Mouse (Mus musculus) embryonic facial prominence, embryonic 10.5 days (tissue): Measurements from ENCODE around the gene Nt5c3. TPM values are rescaled to one million over a fixed set of nuclear protein-coding genes. Genes with fewer than 3 reads are reported as not detected.
"Not testable (repeated sequence)": the region's sequence is repeated elsewhere in the genome, so short reads cannot be mapped to it uniquely, and the experiment has no call there.

Source experiments
- DNase-seq: peaks from one replicate; pipeline ENCODE4 v3.0.0-alpha.2; 2017; ENCODE audit warnings: low spot score
- H3K27ac ChIP-seq: fragments of 300-500 bp; sonication (generic); replicated peaks from 2 replicates; pipeline ENCODE4 v1.5.1; 2016; ENCODE audit warnings: mild to moderate bottlenecking
- H3K27me3 ChIP-seq: fragments of 300-500 bp; sonication (generic); replicated peaks from 2 replicates; pipeline ENCODE4 v1.6.1; 2016; ENCODE audit warnings: low read depth, mild to moderate bottlenecking; ENCODE audit not compliant: poor library complexity, severe bottlenecking
- H3K36me3 ChIP-seq: fragments of 300-500 bp; sonication (generic); replicated peaks from 2 replicates; pipeline ENCODE4 v1.6.1; 2016; ENCODE audit warnings: mild to moderate bottlenecking, moderate library complexity
- H3K4me1 ChIP-seq: fragments of 300-500 bp; sonication (generic); 2 replicates; pipeline ENCODE4 v1.6.1; 2016
- H3K4me3 ChIP-seq: fragments of 300-500 bp; sonication (generic); 2 replicates; pipeline ENCODE4 v1.5.1; 2016; ENCODE audit warnings: mild to moderate bottlenecking, moderate library complexity
- H3K9me3 ChIP-seq: fragments of 300-500 bp; sonication (generic); 2 replicates; pipeline ENCODE4 v1.6.1; 2016; ENCODE audit warnings: mild to moderate bottlenecking
- WGBS: fragments of 180-500 bp; shearing (Covaris S2); methylation state at CpG from one replicate; pipeline ENCODE4 v1.1.7; 2016; 5-methylcytosine and 5-hydroxymethylcytosine counted together
- polyA plus RNA-seq: library from polyadenylated mRNA; unstranded; fragments of >200 nt; fragmentation: Nextera tagmentation; extraction: Ambion mirVana; gene quantifications from 2 replicates; pipeline ENCODE4 v1.2.1, GENCODE M21; 2016

Gene Nt5c3
- polyA plus RNA-seq, 1 experiment from 2014 or later, result 57.4 TPM

DNA sequence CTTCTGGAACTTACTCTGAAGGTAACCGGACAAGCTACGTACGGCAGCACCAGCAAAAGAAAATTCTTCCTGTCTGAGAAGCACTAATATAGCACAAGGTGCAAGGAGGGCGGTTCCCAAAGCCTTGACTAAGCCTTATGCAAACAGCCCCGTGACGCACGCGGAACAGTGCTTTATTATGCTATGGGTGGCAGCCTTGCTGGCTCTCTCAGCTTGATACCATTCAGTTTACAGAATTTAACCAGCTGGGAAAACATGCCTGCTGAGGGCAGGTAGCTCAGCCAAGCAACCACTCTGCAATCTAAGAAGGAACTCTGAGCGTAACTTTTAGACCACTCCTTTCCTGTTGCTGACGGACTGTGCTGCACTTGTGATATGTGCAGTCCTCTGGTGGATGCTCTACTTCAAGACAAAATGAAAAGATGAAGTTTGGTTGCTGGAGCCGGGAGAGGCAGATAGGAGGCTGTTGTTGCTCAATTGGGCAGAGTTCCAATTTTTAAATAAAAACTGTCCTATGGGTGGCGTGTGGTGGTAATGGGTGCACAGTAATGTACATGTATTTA is 21.8 kb downstream of the Nt5c3 start:
- Histone ChIP-seq H3K27ac (no peak overlapping the region), H3K4me1 (peaks cover 10% of the 10 kb centered on the region), H3K9me3 (no peaks in the 10 kb centered on the region), H3K27me3 (no peaks in the 10 kb centered on the region), H3K36me3 (no peaks in the 10 kb centered on the region), H3K4me3 (no peak overlapping the region)
- WGBS, result 34% methylated on average over 12 of the region's 12 CpGs
- no peak for DNase-seq

DNA sequence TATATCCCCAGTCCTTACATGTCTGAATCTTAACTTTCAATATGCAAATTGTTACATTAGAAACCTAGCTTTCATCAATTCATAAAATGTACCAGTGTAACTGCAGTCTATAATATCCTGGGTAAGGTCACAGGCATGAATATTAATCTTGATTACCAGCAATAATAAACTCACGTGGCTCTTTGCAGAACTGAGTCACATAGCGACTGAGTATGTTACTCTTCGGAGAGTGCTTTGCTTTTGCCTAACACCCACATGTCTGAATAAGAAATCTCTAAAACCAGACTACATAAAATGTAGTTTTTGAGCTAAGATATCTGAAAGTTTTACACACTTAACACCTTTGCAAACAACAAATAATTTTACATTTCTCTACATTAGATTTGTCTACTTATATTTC is 22.4 kb downstream of the Nt5c3 start:
- Histone ChIP-seq H3K27ac (no peak overlapping the region), H3K9me3 (no peaks in the 10 kb centered on the region), H3K27me3 (no peaks in the 10 kb centered on the region), H3K4me1 (peaks cover 10% of the 10 kb centered on the region), H3K4me3 (no peak overlapping the region), H3K36me3 (no peaks in the 10 kb centered on the region)
- WGBS, result 75% methylated on average over 3 of the region's 3 CpGs
- DNase-seq, result no peak

DNA sequence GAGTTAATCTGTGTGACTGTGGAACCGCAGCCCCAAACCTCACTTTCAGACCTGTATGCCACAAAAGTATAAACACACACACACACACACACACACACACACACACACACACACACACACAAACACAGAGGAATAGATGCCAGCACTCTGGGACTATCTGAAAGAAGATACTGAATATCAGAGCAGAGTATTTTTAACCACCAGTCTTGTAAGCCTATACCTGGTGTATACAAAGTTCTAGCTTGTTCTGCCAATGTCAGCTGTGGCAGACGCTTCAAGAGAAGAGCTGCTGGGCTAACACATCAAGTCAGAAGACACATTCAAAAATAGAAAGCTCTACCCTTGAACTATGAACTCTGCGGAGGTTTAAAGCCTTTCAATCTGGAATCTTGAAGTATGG is 24.1 kb downstream of the Nt5c3 start:
- no peaks in the 10 kb centered on the region for H3K36me3 ChIP-seq
- H3K9me3 ChIP-seq, result no peaks in the 10 kb centered on the region
- 91% methylated on average over 3 of the region's 3 CpGs for WGBS
- H3K4me1 ChIP-seq, result peaks cover 10% of the 10 kb centered on the region
- DNase-seq, result no peak
- no peak overlapping the region for H3K27ac ChIP-seq
- H3K4me3 ChIP-seq, result no peak overlapping the region
- H3K27me3 ChIP-seq, result no peaks in the 10 kb centered on the region

DNA sequence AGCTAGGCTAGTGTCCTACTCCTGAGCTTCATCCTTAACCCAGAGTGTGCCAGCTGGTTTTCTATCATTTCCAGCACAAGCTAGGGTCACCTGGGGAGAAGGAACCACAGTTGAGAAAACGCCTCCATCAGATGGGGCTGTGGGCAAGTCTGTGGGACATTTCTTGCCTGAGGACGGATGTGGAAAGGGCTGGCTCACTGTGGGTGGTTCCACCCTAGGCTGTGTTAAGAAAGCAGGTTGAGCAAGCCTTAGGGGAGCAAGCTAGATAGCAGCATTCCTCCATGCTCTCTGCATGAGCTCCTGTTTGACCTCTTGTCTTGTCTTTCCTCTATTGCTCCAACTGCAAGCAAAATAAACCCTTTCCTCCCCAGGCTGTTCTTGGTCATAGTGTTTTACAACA is 33.0 kb downstream of the Nt5c3 start:
- WGBS, result 78% methylated on average over 2 of the region's 2 CpGs

DNA sequence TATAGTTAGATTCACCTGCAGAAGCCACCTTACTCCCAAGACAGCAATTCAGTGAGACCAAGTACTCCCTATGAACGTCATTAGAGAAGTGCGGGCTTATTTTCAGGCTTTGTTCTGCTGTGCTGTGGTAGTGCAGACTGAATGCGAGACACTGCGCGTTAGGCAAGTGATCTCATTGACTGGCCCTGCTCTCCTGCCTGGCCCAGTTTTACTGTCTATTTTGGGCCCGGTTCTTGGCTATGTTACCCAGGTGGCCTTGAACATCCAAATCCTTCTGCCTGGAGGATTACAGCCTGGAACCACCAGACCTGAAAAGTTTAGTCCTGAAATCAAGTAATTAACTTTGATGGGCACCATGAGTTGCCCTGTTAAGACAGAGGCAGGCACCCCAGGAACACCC is 35.2 kb downstream of the Nt5c3 start:
- WGBS, result 90% methylated on average over 6 of the region's 6 CpGs
- DNase-seq, result no peak

More for the DNA sequence above, 33.0 kb downstream of the Nt5c3 start:
- DNase-seq, result no peak
- H3K4me1 ChIP-seq, result no peaks in the 10 kb centered on the region
- H3K27ac ChIP-seq, result no peak overlapping the region
- no peaks in the 10 kb centered on the region for H3K9me3 ChIP-seq
- no peaks in the 10 kb centered on the region for H3K27me3 ChIP-seq
- no peak overlapping the region for H3K4me3 ChIP-seq
- peaks cover 52% of the 10 kb centered on the region for H3K36me3 ChIP-seq

DNA sequence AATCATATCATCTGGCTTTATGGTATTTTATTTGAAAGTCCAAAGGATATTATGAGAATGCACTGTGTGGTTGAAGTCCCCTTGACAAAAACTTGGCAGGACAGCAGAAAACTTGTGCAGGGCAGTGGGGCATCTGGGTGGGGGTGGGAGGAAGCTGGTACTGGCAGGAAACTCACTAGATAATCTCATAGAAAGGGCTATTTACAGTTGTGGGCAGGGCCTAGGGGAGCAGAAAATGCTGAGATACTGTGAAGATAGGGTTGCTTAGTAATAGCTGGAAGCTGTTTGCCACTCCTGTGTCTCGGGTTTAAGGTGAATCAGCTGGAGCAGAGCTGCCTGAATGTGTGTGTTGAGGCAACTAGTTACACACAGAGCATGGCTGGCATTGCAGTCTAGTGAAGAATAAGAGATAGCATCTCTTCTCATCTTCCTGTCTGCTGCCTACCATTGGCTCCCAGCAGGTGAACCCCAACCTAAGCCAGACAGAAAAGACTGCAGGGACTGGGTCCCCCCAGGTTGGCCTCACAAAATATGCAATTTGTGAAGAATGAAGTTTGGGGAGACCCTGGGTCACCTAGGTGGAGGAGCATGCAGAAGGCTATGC is 44.3 kb downstream of the Nt5c3 start:
- H3K9me3 ChIP-seq, result no peaks in the 10 kb centered on the region
- no peaks in the 10 kb centered on the region for H3K4me1 ChIP-seq
- H3K4me3 ChIP-seq, result no peak overlapping the region
- no peaks in the 10 kb centered on the region for H3K27me3 ChIP-seq
- WGBS, result 71% methylated on average over 1 of the region's 1 CpGs
- no peak for DNase-seq
- no peak overlapping the region for H3K27ac ChIP-seq
- H3K36me3 ChIP-seq, result peaks cover 82% of the 10 kb centered on the region

More for the DNA sequence above, 35.2 kb downstream of the Nt5c3 start:
- peaks cover 63% of the 10 kb centered on the region for H3K36me3 ChIP-seq
- no peak overlapping the region for H3K27ac ChIP-seq
- H3K4me1 ChIP-seq, result no peaks in the 10 kb centered on the region
- H3K9me3 ChIP-seq, result no peaks in the 10 kb centered on the region
- no peak overlapping the region for H3K4me3 ChIP-seq
- no peaks in the 10 kb centered on the region for H3K27me3 ChIP-seq

DNA sequence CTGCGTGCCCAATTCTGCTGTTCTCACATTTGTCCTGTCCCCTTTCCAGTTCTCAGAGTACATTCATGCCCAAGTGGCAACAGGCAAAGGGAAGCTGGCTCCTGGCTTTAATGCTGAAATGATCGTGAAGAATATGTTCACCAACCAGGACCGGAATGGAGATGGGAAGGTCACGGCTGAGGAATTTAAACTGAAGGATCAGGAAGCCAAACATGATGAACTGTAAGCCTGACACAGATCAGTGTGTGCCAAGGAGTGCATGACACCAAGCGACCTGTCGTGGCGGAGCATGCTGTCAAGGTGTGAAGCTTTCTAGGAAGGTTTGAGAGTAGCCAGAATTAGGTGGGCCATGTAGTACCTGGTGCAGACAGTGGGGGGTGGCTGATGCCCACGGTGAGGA is 45.7 kb downstream of the Nt5c3 start:
- WGBS, result 94% methylated on average over 8 of the region's 8 CpGs
- Histone ChIP-seq H3K4me3 (no peak overlapping the region), H3K4me1 (no peaks in the 10 kb centered on the region), H3K9me3 (no peaks in the 10 kb centered on the region), H3K27me3 (no peaks in the 10 kb centered on the region), H3K27ac (no peak overlapping the region), H3K36me3 (peaks cover 75% of the 10 kb centered on the region)
- DNase-seq, result no peak

DNA sequence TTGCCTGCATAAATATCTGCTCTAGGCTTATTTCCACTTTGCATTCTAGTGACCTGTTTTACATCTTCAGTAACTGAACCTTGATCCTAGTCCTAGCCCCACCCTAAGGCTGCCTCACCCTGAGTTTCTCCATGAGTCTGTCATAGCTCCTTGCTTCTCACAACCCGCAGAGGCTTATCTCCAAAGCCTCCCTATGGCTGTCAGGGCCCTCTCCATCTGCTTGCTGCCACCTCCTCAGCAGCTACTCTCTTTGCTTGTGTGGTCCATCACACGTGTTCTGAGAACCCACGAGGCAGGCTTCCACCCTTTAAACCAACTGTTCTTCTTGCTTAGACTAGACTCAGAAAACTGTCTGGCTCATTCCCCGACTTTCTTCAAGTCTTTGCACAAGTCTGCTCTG is 46.9 kb downstream of the Nt5c3 start:
- Histone ChIP-seq H3K36me3 (peaks cover 65% of the 10 kb centered on the region), H3K27ac (no peak overlapping the region), H3K4me1 (no peaks in the 10 kb centered on the region), H3K4me3 (no peak overlapping the region), H3K27me3 (no peaks in the 10 kb centered on the region), H3K9me3 (no peaks in the 10 kb centered on the region)
- 89% methylated on average over 4 of the region's 4 CpGs for WGBS
- DNase-seq, result no peak

DNA sequence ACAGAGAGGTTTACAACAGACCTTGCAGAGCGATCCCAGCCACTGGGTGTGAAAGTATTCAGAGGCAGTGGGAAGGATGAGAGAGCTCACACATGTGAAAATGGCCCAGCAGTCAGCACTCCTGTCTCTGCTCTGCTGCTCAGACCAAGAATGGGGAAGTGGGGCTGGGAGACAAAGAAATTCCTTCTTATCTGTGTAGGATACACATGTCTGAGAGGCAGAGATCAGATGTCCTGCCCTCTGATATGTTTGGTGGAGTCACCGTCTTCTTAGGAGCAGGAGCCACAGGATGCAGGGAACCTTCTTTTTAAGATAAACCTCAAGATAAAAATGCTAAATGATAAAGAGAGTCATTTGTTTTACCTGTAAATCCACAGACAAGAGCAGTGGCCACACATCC is 53.7 kb downstream of the Nt5c3 start:
- Histone ChIP-seq H3K27me3 (no peaks in the 10 kb centered on the region), H3K36me3 (peaks cover 44% of the 10 kb centered on the region), H3K9me3 (no peaks in the 10 kb centered on the region), H3K4me3 (no peak overlapping the region), H3K4me1 (no peaks in the 10 kb centered on the region), H3K27ac (no peak overlapping the region)
- WGBS, result 82% methylated on average over 2 of the region's 2 CpGs
- DNase-seq, result no peak

DNA sequence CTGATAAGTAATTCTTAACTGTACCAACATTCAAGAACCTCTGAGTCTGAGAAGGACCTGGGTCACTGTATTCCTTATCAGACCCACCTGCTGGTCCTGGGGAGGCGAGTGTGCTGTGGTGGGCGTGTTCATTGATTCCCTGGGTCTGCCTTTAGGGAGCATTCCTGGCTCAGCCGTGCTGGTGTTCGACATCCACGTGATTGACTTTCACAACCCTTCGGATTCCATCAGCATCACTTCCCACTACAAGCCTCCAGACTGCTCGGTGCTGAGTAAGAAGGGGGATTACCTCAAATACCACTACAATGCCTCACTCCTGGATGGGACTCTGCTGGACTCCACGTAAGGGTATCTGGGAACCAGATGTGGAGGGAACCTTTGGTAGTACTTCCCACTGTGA is 55.2 kb downstream of the Nt5c3 start:
- Histone ChIP-seq H3K4me1 (no peaks in the 10 kb centered on the region), H3K27me3 (no peaks in the 10 kb centered on the region), H3K4me3 (no peak overlapping the region), H3K27ac (no peak overlapping the region), H3K36me3 (peaks cover 44% of the 10 kb centered on the region), H3K9me3 (no peaks in the 10 kb centered on the region)
- 73% methylated on average over 8 of the region's 8 CpGs for WGBS
- DNase-seq, result no peak

DNA sequence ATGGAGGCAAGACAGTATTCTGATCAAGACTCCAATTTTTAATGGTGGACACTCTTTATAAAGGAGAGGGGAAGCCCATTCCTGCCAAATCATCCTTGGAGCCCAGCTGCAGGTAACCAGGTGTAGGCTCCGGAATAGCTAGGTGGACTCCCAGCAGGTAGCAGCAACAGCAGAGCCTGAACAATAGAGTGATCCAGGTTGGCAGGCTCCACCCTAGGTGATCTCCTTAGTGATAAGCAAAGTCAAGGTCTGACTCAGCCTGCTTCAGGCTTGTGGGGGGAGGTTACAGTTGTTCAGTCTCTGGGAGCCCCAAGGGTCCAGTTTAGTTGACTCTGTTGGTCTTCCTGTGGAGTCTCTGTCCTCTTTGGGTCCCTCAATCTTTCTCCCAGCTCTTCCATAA is 56.8 kb downstream of the Nt5c3 start:
- WGBS, result 90% methylated on average over 1 of the region's 1 CpGs
- not testable (repeated sequence) for H3K27ac ChIP-seq

DNA sequence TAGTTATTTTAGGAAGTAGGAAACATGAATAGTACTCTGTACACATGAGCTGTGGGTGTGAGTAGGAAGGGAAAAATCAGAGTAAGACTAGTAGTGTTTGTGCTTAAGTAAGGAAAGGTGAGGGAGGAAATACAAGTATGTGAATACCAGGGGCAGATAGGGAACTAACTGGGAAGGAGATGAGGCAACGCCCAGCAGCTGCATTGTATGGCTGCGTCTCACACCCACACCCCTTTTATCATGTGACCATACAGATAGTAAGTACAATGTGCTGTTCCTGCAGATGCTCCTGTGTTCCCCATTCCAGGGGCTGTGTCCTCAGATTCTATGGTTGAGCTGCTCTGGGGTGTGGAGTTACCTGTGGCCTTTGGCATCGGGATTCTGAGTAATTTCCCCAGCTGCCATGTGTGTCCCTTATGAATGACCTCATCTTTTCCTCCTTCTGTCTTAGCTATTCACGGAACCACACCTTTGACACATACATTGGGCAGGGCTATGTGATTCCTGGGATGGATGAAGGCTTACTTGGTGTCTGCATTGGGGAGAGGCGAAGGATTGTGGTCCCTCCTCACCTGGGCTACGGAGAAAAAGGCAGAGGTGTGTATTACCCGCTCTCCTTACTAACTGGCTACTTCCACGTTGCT is 63.4 kb downstream of the Nt5c3 start:
- 92% methylated on average over 8 of the region's 8 CpGs for WGBS
- DNase-seq, result no peak
- Histone ChIP-seq H3K4me3 (no peak overlapping the region), H3K36me3 (peaks cover 45% of the 10 kb centered on the region), H3K27ac (no peak overlapping the region), H3K27me3 (no peaks in the 10 kb centered on the region), H3K4me1 (no peaks in the 10 kb centered on the region), H3K9me3 (no peaks in the 10 kb centered on the region)

More for the DNA sequence above, 56.8 kb downstream of the Nt5c3 start:
- not testable (repeated sequence) for H3K27me3 ChIP-seq, H3K9me3 ChIP-seq, H3K4me1 ChIP-seq, H3K4me3 ChIP-seq, DNase-seq
- peaks cover 50% of the 10 kb centered on the region for H3K36me3 ChIP-seq

DNA sequence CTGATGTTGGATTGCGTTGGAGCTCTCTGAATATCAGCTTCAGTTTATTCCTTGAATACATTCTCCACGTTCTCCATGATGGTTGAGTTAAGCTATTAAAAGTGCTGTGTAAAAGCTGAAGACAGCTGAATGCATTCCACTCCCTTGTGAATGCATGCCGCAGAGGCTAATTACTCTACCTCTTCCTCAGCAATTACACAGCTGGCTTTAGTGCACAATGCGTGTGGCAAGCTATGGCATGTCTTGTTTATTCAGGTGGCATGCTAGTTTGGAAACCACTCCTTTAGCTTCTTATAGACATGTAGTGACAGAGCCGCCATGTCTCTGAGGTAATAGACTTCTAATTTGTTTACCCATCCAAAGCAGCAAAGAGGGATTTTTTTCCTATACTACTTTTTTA is 67.0 kb downstream of the Nt5c3 start:
- no peak overlapping the region for H3K4me3 ChIP-seq
- H3K9me3 ChIP-seq, result no peaks in the 10 kb centered on the region
- no peaks in the 10 kb centered on the region for H3K27me3 ChIP-seq
- H3K4me1 ChIP-seq, result no peaks in the 10 kb centered on the region
- 48% methylated on average over 5 of the region's 5 CpGs for WGBS
- DNase-seq, result peak; percentile 40
- no peak overlapping the region for H3K27ac ChIP-seq
- peaks cover 57% of the 10 kb centered on the region for H3K36me3 ChIP-seq
